Mouse (Mus musculus) limb, embryonic 11.5 days (tissue): ENCODE measurements around the gene Ip6k1. TPM values are rescaled to one million over a fixed set of nuclear protein-coding genes. Genes with fewer than 3 reads are reported as not detected.

Experiments used
- ATAC-seq: fragments of 200-750 bp; cut with Nextera tagmentation; 2 replicates; pipeline ENCODE4 v1.8.0; 2017; ENCODE audit warnings: low read depth; ENCODE audit not compliant: insufficient number of reproducible peaks, low FRiP score, low TSS enrichment
- DNase-seq: peaks from one replicate; pipeline ENCODE4 v3.0.0-alpha.2; 2015; ENCODE audit warnings: low spot score
- H3K27ac ChIP-seq: fragments of 300-500 bp; sonication (generic); replicated peaks from 2 replicates; pipeline ENCODE4 v1.5.1; 2014; ENCODE audit warnings: low read depth, mild to moderate bottlenecking, low read length
- H3K27me3 ChIP-seq: fragments of 300-500 bp; sonication (generic); 2 replicates; pipeline ENCODE4 v1.6.1; 2014; ENCODE audit warnings: mild to moderate bottlenecking, low read length, mixed read lengths; ENCODE audit not compliant: control insufficient read depth, insufficient read depth
- H3K36me3 ChIP-seq: fragments of 300-500 bp; sonication (generic); 2 replicates; pipeline ENCODE4 v1.6.1; 2014; ENCODE audit warnings: mild to moderate bottlenecking, low read length, moderate library complexity, mixed read lengths; ENCODE audit not compliant: control insufficient read depth, insufficient read depth
- H3K4me1 ChIP-seq: fragments of 300-500 bp; sonication (generic); 2 replicates; pipeline ENCODE4 v1.6.1; 2014; ENCODE audit warnings: low read length, mixed read lengths; ENCODE audit not compliant: control insufficient read depth, insufficient read depth
- H3K4me2 ChIP-seq: fragments of 300-500 bp; sonication (generic); 2 replicates; pipeline ENCODE4 v1.6.1; 2014; ENCODE audit warnings: low read depth, mild to moderate bottlenecking, moderate library complexity; ENCODE audit not compliant: severe bottlenecking
- H3K4me3 ChIP-seq: fragments of 300-500 bp; sonication (generic); 2 replicates; pipeline ENCODE4 v1.5.1; 2014; ENCODE audit warnings: low read depth, low read length
- H3K9ac ChIP-seq: fragments of 300-500 bp; sonication (generic); 2 replicates; pipeline ENCODE4 v1.6.1; 2014; ENCODE audit warnings: mild to moderate bottlenecking, low read length
- H3K9me3 ChIP-seq: fragments of 300-500 bp; sonication (generic); 2 replicates; pipeline ENCODE4 v1.6.1; 2016; ENCODE audit warnings: low read length; ENCODE audit not compliant: control insufficient read depth
- WGBS: fragments of 180-500 bp; shearing (Covaris S2); extraction: QIAGEN DNeasy Blood & Tissue Kit; methylation state at CpG from one replicate; pipeline ENCODE4 v1.1.7; 2014; 5-methylcytosine and 5-hydroxymethylcytosine counted together
- polyA plus RNA-seq: library from polyadenylated mRNA; unstranded; fragments of >200 nt; fragmentation: Nextera tagmentation; extraction: Ambion mirVana; gene quantifications from 2 replicates; pipeline ENCODE4 v1.2.1, GENCODE M21; 2014

Ip6k1 gene
- polyA plus RNA-seq, 1 experiment from 2014 or later: 30.5 TPM

DNA sequence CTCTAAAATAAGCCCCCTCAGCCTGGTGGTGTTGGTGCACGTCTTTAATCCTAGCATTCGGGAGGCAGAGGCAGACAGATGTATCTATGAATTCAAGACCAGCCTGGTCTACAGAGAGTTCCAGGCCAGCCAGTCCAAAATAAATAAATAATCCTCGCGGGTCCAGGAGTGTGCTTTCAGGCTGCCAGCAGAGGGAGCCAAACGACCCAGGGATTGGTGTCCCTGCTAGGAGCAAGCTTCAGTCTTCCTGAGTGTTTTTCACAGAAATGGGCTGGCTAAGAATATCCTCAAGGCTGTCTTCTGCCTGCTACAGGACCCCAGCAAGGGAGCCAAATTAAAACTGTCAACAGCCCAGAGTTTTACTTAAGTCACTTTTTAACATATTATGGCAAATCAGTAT is 38.6 kb upstream of the Ip6k1 start:
- peak; percentile 72 for ATAC-seq

DNA sequence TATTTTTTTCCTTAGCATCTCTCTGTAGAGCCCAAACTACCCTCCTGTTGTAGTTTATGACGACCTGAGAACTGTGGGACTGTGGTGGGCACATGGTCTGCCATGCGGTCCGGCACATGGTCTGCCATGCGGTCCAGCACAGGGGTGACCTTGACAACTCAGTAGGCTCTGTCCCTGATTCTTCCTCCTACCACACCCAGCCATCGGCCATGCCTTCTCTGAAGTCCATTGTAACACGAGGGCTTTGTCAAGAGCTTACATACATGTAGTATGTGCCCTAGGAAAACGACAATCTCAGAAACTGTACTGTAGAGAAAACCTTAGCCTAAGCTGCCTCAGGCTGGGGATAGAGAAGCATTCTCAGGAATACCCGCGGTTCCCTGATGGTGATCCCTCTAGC is 37.6 kb upstream of the Ip6k1 start:
- Histone ChIP-seq H3K9me3 (no peaks in the 10 kb centered on the region), H3K4me2 (no peak overlapping the region), H3K9ac (no peak overlapping the region), H3K4me1 (no peaks in the 10 kb centered on the region), H3K27ac (no peak overlapping the region), H3K27me3 (no peaks in the 10 kb centered on the region), H3K36me3 (peaks cover 14% of the 10 kb centered on the region), H3K4me3 (no peak overlapping the region)
- ATAC-seq: no peak
- 96% methylated on average over 9 of the region's 9 CpGs for WGBS
- no peak for DNase-seq

More for the DNA sequence above, 38.6 kb upstream of the Ip6k1 start:
- no peak overlapping the region for H3K9ac ChIP-seq
- no peak overlapping the region for H3K27ac ChIP-seq
- H3K4me1 ChIP-seq: no peaks in the 10 kb centered on the region
- H3K27me3 ChIP-seq: no peaks in the 10 kb centered on the region
- H3K9me3 ChIP-seq: no peaks in the 10 kb centered on the region
- no peak overlapping the region for H3K4me2 ChIP-seq
- H3K4me3 ChIP-seq: no peak overlapping the region
- peaks cover 11% of the 10 kb centered on the region for H3K36me3 ChIP-seq
- DNase-seq: peak; percentile 95
- 23% methylated on average over 5 of the region's 5 CpGs for WGBS

DNA sequence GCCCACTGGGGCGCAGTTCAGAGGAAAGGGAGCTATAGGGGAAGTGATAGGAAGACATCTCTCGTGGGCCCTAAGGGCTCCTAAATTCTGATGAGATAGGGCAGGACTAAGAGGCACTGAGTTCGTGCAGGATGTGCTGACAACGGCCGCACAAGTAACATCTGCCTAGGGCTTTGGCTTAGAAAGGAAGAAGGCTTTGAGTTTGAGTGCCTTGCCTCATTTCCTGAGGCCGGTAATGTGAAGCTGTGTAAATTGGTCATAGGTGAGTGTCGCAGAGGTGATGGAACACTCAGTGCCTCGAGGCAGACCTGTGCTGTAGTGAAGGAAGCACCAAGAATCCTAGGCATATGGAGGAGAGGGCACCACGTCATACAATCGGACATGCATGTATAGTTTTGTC is 35.6 kb upstream of the Ip6k1 start:
- DNase-seq (no peak), ATAC-seq (no peak)
- 91% methylated on average over 10 of the region's 10 CpGs for WGBS
- no peaks in the 10 kb centered on the region for H3K27me3 ChIP-seq
- peaks cover 14% of the 10 kb centered on the region for H3K36me3 ChIP-seq
- no peak overlapping the region for H3K4me2 ChIP-seq
- H3K4me1 ChIP-seq: no peaks in the 10 kb centered on the region
- no peak overlapping the region for H3K4me3 ChIP-seq
- no peak overlapping the region for H3K27ac ChIP-seq
- H3K9me3 ChIP-seq: no peaks in the 10 kb centered on the region
- H3K9ac ChIP-seq: no peak overlapping the region

DNA sequence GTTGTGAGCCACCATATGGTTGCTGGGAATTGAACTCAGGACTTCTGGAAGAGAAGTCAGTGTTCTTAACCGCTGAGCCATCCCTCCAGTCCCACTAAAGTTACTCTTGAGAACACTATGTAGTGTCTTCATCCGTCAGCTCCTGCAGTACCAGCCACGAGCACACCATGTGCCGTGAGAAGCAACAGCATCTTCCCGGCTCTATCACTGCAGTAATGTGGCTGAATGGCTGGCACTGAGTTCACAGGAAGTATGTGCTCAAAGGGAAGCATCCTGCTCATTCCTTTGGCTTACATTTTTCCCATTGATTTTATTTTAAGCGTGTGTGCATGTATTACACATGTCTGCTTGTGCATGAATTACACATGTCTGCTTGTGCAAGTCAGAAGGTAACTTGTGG is 34.9 kb upstream of the Ip6k1 start:
- H3K36me3 ChIP-seq: peaks cover 14% of the 10 kb centered on the region

DNA sequence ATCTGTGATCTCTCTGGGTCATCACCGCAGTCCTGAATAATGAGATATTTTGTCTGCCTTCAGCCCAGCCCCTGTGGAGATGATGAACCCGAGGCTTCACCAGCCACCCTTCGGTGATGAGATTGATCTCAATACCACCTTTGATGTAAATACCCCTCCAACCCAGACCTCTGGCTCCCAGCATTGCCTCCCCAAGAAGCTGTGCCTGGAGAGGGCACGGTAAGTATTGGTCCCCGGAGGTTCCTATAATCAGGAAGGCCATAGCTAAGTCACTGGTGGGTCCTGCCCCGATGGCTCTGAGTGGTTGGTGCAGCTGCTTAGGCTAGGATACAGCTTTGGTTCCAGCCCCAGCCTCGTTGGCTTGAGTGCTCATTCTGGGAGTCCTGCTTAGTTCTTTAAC is 33.8 kb upstream of the Ip6k1 start:
- Histone ChIP-seq H3K36me3 (peaks cover 14% of the 10 kb centered on the region), H3K27me3 (no peaks in the 10 kb centered on the region)
- 89% methylated on average over 7 of the region's 7 CpGs for WGBS

More for the DNA sequence above, 34.9 kb upstream of the Ip6k1 start:
- H3K9me3 ChIP-seq: no peaks in the 10 kb centered on the region
- H3K4me1 ChIP-seq: no peaks in the 10 kb centered on the region
- ATAC-seq (no peak), DNase-seq (no peak)
- H3K4me3 ChIP-seq: no peak overlapping the region
- no peak overlapping the region for H3K9ac ChIP-seq
- H3K4me2 ChIP-seq: no peak overlapping the region
- H3K27me3 ChIP-seq: no peaks in the 10 kb centered on the region
- no peak overlapping the region for H3K27ac ChIP-seq
- WGBS: 91% methylated on average over 6 of the region's 6 CpGs

DNA sequence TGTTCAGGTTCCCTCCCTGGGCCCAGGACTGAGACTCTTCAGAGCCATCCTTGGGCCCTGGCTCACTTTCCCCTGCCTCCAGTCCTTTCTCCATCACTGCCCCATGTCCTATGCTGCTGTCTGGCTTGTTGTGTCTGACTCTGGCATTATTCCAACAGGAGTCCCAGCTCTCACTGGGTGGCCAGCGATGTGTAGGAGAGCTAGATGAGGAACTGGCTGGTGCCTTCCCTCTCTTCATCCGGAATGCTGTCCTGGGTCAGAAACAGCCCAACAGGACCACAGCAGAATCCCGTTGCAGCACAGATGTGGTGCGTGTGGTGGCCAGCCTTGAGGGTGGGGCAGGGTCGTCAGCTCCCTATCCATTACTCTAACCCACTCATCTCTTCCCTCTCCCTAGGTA is 32.0 kb upstream of the Ip6k1 start:
- WGBS: 91% methylated on average over 5 of the region's 5 CpGs
- H3K9ac ChIP-seq: no peak overlapping the region
- H3K36me3 ChIP-seq: peaks cover 14% of the 10 kb centered on the region
- H3K4me2 ChIP-seq: no peak overlapping the region
- H3K27me3 ChIP-seq: no peaks in the 10 kb centered on the region
- no peak overlapping the region for H3K27ac ChIP-seq
- peaks cover 1% of the 10 kb centered on the region; the same call in 1 of the 2 replicates for H3K4me1 ChIP-seq
- DNase-seq (no peak), ATAC-seq (no peak)
- H3K4me3 ChIP-seq: no peak overlapping the region
- no peaks in the 10 kb centered on the region for H3K9me3 ChIP-seq

More for the DNA sequence above, 33.8 kb upstream of the Ip6k1 start:
- Histone ChIP-seq H3K4me3 (no peak overlapping the region), H3K9me3 (no peaks in the 10 kb centered on the region), H3K4me2 (no peak overlapping the region), H3K9ac (no peak overlapping the region), H3K27ac (no peak overlapping the region), H3K4me1 (no peaks in the 10 kb centered on the region)
- no peak for ATAC-seq
- DNase-seq: no peak

DNA sequence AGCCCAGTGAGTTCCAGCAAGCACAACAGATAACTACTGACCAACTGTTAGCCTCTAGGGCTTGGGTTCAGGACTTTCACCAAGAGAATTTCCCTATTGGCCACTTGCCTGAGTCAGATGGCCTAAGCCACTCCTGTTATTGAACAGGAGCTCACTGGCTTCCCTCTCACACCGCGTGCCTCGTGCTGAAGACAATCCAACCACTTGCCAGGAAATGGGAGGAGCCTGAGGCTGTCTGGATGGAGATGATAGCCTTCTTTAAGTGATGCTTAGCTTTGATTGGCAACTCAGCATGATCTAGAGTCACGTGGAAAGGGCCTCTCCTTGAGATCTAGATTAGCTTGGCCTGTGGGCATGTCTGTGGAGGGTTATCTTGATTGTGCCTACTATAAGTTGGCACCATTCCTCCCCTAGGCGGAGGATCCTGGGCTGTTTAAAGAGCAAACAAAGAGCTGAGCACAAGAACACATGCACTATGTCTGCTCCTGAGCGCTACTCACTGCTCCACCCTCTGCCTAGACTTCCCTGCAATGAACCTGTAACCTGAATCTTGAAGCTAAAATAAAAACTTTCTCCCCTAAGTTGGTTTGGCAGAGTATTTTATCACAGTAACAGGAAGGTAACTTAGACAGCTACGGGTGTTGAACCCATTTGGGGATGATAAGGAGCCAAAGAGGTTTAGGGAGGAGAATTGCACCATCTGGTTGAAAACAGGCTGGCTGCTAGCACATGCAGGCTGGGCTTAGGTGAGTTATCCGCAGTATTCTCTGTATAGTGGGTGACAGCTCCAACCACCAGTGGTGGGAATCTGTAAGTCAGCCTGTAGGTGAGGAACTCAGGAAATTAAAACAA is 30.4 kb upstream of the Ip6k1 start:
- 80% methylated on average over 8 of the region's 8 CpGs for WGBS
- DNase-seq (no peak), ATAC-seq (no peak)
- H3K4me1 ChIP-seq: peaks cover 4% of the 10 kb centered on the region; the same call in 1 of the 2 replicates
- peaks cover 11% of the 10 kb centered on the region for H3K36me3 ChIP-seq
- no peak overlapping the region for H3K4me3 ChIP-seq
- H3K9ac ChIP-seq: no peak overlapping the region
- no peak overlapping the region for H3K4me2 ChIP-seq
- no peaks in the 10 kb centered on the region for H3K27me3 ChIP-seq
- H3K27ac ChIP-seq: no peak overlapping the region
- no peaks in the 10 kb centered on the region for H3K9me3 ChIP-seq

DNA sequence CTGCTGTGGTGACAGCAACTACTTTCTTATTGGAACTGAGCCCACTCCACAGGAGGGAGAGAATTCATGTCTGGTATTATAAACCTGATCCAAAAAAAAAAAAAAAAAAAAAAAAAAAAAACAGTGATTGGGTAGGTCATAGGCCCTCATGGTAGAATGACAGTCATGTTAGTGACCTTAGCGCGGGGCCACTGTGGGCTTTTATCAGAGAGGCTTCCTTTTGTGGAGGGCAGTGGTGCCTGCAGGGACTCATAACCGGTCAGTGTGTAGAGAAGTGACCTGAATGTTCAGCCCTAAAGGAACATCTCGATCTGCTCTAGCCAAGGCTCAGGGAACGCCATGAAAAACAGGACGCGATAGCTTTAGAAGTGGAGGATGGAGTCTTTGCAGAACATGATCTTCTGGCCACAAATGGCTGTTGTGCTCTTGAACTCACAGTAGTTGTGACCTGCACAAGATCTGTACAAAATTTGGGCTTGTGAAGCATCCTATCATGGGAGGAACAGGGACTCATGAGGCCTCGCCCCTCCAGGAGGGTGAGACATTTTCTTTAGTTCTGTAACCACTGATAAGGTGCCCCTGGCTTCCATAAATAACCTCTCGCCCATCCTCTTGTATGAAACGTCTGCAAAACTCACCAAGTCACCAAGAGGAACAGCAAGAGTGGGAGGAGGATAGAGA is 27.7 kb upstream of the Ip6k1 start:
- Histone ChIP-seq H3K9me3 (no peaks in the 10 kb centered on the region), H3K27ac (peak overlapping the region; percentile 23; the same call in 1 of the 2 replicates), H3K27me3 (no peaks in the 10 kb centered on the region), H3K36me3 (peaks cover 2% of the 10 kb centered on the region; the same call in 1 of the 2 replicates), H3K9ac (no peak overlapping the region), H3K4me1 (peaks cover 4% of the 10 kb centered on the region; the same call in 1 of the 2 replicates), H3K4me3 (no peak overlapping the region), H3K4me2 (no peak overlapping the region)
- DNase-seq (no peak), ATAC-seq (no peak)
- WGBS: 82% methylated on average over 10 of the region's 10 CpGs
